Mouse (Mus musculus) neutrophil, adult 5-6 weeks (primary cell): Measurements from ENCODE around the gene Zfp961. TPM values are rescaled to one million over a fixed set of nuclear protein-coding genes. Genes with fewer than 3 reads are reported as not detected.
"Not testable (repeated sequence)": the region's sequence is repeated elsewhere in the genome, so short reads cannot be mapped to it uniquely, and the experiment has no call there.

Source experiments
- ATAC-seq: fragments of 151-379, 151-347 bp; 2 replicates; pipeline ENCODE4 v1.8.0; 2017; ENCODE audit warnings: mild to moderate bottlenecking, moderate TSS enrichment; ENCODE audit not compliant: insufficient number of reproducible peaks, poor library complexity, low FRiP score, severe bottlenecking; ENCODE audit errors: extremely low read depth
- total RNA-seq: library from RNA; stranded (forward); fragments of 200-1000 nt; gene quantifications from 2 replicates; pipeline ENCODE4 v1.2.3, GENCODE M21; 2017

Gene Zfp961
- total RNA-seq, 1 experiment from 2014 or later, result 40.4 TPM

DNA sequence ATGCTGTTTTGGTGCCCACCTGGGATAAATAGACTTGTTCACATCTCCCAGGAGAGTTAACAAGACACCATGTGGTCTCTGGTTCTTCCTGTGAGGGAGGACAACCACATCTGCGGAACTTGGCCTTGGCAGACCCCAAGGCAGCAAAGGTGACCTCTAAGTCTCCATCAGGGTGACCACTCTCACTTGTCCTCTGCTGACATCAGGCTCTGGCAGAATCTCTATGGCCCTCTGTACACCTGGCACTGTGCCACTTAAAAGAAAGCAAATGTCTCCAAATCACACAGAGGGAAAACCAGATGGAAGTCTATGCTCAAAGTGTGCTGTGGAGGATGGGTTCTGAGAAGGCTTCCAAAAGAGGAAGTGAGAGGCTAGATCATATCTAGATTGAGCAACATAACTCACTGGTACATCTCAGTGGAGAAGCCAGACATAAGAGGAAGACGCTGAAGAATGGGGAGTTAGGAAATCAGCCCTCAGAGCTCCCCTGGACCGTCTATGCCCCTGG, 57.4 kb downstream of the Zfp961 start:
- peak; percentile 77 for ATAC-seq

DNA sequence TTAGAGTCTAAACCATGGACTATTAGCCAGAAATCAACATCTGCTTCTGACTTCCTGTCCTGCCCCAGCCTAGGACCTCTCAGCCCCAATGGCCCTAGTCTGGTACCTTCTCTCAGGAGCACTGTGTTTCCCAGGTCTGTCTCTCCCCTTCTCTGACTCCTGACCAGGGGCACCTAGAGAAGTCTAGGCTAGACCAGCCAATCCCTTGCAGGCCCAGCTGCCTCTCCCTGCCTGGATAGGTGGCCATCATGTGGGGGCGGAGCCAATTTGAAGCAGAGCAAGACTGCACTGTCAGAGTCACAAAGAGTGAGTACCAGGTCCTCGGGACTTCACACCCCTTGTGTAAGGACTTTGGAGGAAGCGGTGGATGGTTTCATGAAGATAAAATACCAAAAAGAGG, 58.6 kb downstream of the Zfp961 start, which contains the start of gene Cyp4f18:
Cyp4f18 (minus strand) TSS at position 154 of the 400 bp plus-strand sequence.
- ATAC-seq, result peak; percentile 60

DNA sequence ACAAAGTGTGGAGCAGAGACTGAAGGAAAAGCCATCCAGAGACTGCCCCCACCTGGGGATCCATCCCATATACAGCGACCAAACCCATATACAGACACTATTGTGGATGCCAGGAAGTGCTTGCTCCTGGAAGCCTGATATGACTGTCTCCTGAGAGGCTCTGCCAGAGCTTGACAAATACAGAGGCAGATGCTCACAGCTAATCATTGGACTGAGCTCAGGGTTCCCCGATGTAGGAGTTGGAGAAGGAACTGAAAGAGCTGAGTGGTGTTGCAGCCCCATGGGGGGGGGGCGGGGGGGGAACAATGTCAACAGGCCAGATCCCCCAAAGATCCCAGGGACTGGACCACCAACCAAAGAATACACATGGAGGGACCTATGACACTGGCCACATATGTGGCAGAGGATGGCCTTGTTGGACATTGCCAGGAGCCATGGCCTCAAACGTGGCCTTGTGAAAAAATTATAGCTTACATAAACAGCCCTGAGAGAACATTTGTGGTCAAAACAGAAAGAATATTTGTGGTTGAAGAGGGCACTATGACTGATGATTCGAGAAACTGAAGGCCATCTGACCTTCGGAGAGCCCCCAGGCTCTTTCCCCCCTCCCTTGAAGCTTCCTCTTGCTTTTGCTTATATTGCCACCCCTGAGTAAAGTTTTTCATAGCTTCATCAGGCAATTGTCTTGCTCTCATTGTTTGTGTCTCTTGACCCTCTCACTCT, 62.8 kb downstream of the Zfp961 start:
- not testable (repeated sequence) for ATAC-seq

DNA sequence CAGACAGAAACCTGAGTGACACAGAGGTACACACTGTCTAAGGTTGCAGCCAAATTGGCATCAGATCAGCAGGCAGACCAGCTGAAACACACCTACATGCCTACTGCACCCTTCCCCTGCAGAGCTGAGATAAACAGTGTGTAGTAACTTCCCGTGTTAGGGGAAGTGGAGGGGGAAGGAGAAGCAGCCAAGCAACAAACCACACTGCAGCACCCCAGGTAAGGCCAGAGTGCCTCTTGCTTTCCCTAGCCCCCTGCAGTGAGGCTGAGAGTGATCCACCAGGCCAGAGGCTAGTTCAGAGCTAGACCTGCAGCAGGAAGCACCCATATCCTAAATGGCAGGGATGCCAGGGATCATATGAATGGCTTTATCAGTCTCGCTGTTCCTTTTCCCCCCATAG, 66.5 kb downstream of the Zfp961 start:
- peak; percentile 96 for ATAC-seq

DNA sequence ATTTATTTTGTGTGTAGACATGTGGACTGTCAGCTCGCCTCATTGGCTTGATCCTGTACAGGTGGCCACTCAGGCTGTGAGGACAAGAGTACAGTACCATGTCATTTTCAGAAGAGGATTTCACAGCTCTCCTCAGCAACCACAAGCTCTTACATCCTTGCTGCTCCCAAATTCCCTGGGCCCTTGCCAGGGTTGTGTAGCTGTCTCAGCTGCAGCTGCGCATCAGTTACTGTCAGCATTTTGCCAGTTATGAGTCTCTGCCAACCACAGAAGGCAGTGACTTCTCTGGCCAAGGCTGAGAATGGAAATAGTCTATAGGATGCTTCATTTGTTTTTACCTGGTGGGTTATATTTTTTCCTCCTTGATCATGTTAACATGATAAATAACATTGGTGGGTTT, 67.3 kb downstream of the Zfp961 start:
- ATAC-seq, result no peak

DNA sequence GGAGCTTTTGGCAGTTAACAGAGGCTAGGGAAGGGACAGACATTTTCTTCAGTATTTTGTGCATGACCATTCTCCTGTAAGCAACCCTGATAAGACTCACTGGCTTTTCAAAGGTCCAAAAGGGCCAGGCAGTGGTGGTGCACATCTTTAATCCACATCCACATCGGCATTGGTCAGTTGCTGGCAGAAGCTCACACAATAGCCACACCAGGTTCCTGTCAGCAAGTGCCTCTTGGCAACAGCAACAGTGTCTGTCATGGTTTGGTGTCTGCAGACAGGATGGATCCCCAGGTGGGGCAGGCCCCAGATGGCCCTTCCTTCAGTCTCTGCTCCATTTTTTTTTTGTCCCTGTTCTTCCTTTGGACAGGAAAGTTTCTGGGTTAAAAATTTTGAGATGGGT, 68.2 kb downstream of the Zfp961 start:
- not testable (repeated sequence) for ATAC-seq

DNA sequence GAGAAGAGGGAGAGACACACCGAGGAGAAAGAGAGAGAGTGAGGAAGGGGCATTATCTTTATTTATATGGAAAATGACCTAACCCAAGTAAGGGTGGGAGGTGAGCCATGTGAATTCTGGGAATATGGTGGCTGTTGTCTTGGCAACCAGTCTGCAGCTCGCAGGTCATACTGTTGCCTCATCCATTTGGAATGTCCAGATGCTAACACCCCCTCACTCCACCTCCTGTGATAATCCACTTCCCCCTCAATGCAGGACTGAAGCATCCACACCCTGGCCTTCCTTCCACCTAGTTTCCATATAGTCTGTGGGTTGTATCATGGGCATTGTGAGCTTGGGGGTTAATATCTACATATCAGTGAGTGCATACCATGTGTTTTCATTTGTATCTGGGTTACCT, 69.0 kb downstream of the Zfp961 start:
- ATAC-seq, result no peak

DNA sequence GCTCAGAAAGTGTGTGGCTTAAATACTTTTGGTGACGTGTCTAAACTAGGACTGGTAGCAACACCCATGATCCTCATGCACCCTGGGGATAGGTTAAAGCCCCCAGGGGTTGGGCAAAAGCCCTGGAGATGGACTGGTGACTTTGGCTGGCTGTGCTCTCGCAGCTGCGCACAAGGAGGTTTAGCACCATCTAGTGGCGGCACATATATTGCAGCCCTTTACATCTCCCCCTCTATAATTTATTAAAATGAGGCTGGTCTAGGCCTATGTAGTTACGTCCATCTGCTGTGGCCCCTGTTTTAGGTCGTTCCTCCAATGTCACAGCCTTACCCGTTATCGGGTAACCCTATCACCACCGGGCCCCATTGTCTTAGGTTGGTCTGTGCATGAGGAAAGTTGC, 74.0 kb downstream of the Zfp961 start:
- not testable (repeated sequence) for ATAC-seq

DNA sequence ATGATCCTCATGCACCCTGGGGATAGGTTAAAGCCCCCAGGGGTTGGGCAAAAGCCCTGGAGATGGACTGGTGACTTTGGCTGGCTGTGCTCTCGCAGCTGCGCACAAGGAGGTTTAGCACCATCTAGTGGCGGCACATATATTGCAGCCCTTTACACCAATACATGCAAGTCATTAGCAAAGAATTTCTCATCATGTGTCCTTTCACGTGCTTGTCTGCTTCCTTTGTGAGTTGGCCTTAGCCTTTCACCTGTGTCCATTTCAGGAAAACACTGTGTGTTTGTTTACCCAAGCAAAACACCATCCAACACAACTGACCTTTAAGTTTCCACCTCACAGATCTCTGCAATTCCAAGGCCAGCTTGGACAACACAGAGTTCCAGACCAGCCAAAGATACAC, 82.1 kb downstream of the Zfp961 start:
- ATAC-seq, result peak; percentile 74

DNA sequence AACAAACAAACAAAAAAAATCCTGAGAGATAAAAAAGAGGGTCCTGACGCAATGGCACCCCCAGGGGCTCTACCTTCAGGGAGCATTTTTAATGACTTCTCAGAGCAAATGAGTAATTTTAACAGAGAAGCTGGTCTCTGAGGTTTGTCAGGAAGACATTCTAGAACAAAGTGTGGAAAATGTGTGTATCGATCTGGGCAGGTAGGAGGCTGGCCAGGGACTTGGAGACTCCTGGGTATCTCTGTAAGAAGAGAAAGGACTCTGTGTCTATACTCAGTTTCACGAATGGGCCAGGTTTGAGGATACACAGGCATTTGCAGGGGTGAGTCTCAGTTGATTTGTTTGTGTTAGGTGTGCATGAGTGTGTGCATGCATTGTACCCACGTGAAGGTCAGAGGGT, 90.1 kb downstream of the Zfp961 start, which contains the start of gene Olfr372:
Olfr372 (plus strand) TSS at position 301 of the 400 bp plus-strand sequence.
- ATAC-seq, result not testable (repeated sequence)

DNA sequence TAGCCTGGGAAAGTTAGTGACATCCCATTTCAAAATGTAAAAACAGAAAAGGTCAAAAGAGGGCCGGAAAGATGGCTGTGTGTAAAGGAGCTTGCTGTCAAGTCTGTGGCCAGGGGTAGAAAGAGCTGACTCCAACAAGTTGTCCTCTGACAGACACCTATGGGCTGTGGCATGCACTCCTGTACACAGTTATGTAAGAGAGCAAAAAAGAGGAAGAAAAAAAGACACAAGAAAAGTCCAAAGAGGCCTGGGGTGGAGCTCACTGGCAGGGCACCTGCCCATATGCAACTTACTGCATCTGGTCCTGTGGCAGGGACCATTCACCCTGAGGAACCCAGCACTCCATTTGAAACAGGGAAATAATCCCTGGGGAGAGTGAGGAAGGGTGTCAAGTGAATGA, 91.7 kb downstream of the Zfp961 start:
- peak; percentile 71 for ATAC-seq

Other genes starting within 250 kb of the Zfp961 start
- 0.58 and 0.86 TPM in 2 replicates for gene B3gnt3, start 249.2 kb upstream of the Zfp961 start, total RNA-seq
- gene Fcho1, start 225.3 kb upstream of the Zfp961 start, total RNA-seq, result 78.8 and 80.4 TPM in 2 replicates
- gene Zfp709, start 69.0 kb upstream of the Zfp961 start, total RNA-seq, result 12.4 and 14.2 TPM in 2 replicates
- 13.2 and 18.3 TPM in 2 replicates for gene Zfp882, start 42.4 kb upstream of the Zfp961 start, total RNA-seq
- gene Zfp617, start 42.4 kb upstream of the Zfp961 start, total RNA-seq, result 22.5 and 25.1 TPM in 2 replicates
- gene Cyp4f18, start 58.6 kb downstream of the Zfp961 start, total RNA-seq, result 257 and 280 TPM in 2 replicates
- 0.12 and 0.47 TPM in 2 replicates for gene Olfr372, start 90.2 kb downstream of the Zfp961 start, total RNA-seq
- 0.61 TPM in 1 of 2 replicates, not detected in the other for gene Olfr373, start 132.1 kb downstream of the Zfp961 start, total RNA-seq
- gene Olfr374, start 156.0 kb downstream of the Zfp961 start, total RNA-seq, result 0.12 TPM in 2 replicates
- 600 and 603 TPM in 2 replicates for gene Tpm4, start 183.9 kb downstream of the Zfp961 start, total RNA-seq
- 510 and 563 TPM in 2 replicates for gene Rab8a, start 210.2 kb downstream of the Zfp961 start, total RNA-seq
- gene Hsh2d, start 238.6 kb downstream of the Zfp961 start, total RNA-seq, result 38.6 and 47.4 TPM in 2 replicates